Mouse (Mus musculus): ENCODE data around the gene Adamts3. TPM values are rescaled to one million over a fixed set of nuclear protein-coding genes. Genes with fewer than 3 reads are reported as not detected.

The Adamts3 gene
- polyA plus RNA-seq, 1 experiment from 2014 or later: 5.5 TPM

DNA sequence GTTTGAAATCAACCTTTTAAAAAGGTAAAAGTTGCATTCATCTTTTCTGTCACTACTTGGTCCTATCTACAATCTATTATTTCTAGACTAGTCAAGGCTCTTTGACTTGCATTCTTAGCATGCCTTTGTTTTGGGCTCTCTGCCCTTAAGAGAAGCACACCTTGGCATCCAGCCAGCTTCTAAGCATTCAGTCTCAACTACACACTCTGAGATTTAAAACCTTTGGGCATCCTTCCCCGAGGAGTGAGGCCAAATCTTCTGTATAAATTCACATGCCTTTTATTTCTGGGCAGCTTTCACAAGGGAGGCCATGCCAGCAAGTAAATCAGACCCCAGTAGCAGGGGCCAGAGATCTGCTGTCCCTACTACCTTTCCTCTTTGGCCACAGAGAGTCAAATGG is 178.9 kb downstream of the Adamts3 start:
- Histone ChIP-seq H3K9ac (replicated peaks) (no peak overlapping the region), H3K9me3 (replicated peaks) (no peaks in the 10 kb centered on the region), H3K4me3 (replicated peaks) (no peak overlapping the region), H3K4me2 (no peak overlapping the region), H3K36me3 (0 out of 2 replicates have a peak, but pooled peaks cover 3% of the 10 kb centered on the region), H3K27ac (replicated peaks) (0 out of 2 replicates have a peak overlapping the region, but pooled peaks have one; percentile 5), H3K4me1 (peaks cover 8% of the 10 kb centered on the region; the same call in 1 of the 2 replicates), H3K27me3 (replicated peaks) (no peaks in the 10 kb centered on the region)
- 28% methylated on average over 1 of the region's 1 CpGs for WGBS
- ATAC-seq (ENCODE audit: low FRiP score): peak; percentile 67

GRCm38 (mm10) chr5:89701241-89702007 is 181.7 kb downstream of the Adamts3 start:
- Histone ChIP-seq H3K4me1 (peaks cover 8% of the 10 kb centered on the region; the same call in 1 of the 2 replicates), H3K4me2 (no peak overlapping the region; the same call in 1 of the 2 replicates), H3K4me3 (replicated peaks) (no peak overlapping the region), H3K9me3 (replicated peaks) (no peaks in the 10 kb centered on the region), H3K27me3 (replicated peaks) (no peaks in the 10 kb centered on the region), H3K27ac (replicated peaks) (peak overlapping the region; percentile 48), H3K9ac (replicated peaks) (no peak overlapping the region), H3K36me3 (no peaks in the 10 kb centered on the region)
- peak; percentile 88 for ATAC-seq (ENCODE audit: low FRiP score)
- 50% methylated on average over 9 of the region's 9 CpGs for WGBS

GRCm38 (mm10) chr5:89687826-89688225 is 195.3 kb downstream of the Adamts3 start:
- Histone ChIP-seq H3K27ac (replicated peaks) (no peak overlapping the region), H3K4me3 (replicated peaks) (no peak overlapping the region), H3K9me3 (replicated peaks) (no peaks in the 10 kb centered on the region), H3K36me3 (no peaks in the 10 kb centered on the region), H3K4me2 (no peak overlapping the region), H3K4me1 (no peaks in the 10 kb centered on the region), H3K27me3 (replicated peaks) (no peaks in the 10 kb centered on the region), H3K9ac (replicated peaks) (no peak overlapping the region)
- ATAC-seq (ENCODE audit: low FRiP score): no peak
- WGBS: 60% methylated on average over 1 of the region's 1 CpGs

DNA sequence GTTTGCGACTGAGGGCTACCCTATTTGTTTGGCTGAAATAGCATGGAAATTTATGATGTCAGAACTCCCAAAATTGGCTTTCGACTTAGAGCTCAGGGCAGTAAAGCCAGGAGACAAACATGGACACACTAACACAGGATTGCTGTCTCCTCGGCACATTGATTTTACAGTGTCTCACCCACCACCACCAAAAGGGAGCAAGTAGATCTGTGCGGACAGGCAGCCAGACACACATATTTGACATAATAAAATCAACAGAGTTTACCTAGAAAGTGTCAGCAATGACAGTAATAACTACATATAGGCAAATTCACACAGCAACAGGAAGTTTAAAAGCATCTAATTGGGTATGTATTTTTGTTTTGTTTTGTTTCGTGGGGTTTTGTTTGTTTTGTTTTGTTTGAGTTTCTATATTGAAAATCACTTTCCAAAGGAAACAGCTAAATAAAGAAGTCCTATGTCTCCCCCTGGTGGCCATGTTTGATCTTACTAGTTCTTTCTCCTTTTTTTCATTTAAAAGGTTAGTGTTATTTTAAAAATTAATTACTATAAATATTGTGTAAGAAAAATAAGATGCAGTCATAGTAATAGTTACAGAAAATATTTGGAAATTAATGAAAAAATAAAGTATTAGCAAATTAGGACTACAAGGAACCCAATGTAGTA is 203.1 kb downstream of the Adamts3 start:
- H3K4me3 ChIP-seq (replicated peaks): no peak overlapping the region
- H3K27ac ChIP-seq (replicated peaks): no peak overlapping the region
- ATAC-seq (ENCODE audit: low FRiP score): no peak
- WGBS: 50% methylated on average over 5 of the region's 5 CpGs
- H3K9ac ChIP-seq (replicated peaks): no peak overlapping the region
- no peaks in the 10 kb centered on the region for H3K27me3 ChIP-seq (replicated peaks)
- no peaks in the 10 kb centered on the region for H3K9me3 ChIP-seq (replicated peaks)
- H3K4me1 ChIP-seq: no peaks in the 10 kb centered on the region
- H3K36me3 ChIP-seq: no peaks in the 10 kb centered on the region
- no peak overlapping the region for H3K4me2 ChIP-seq

DNA sequence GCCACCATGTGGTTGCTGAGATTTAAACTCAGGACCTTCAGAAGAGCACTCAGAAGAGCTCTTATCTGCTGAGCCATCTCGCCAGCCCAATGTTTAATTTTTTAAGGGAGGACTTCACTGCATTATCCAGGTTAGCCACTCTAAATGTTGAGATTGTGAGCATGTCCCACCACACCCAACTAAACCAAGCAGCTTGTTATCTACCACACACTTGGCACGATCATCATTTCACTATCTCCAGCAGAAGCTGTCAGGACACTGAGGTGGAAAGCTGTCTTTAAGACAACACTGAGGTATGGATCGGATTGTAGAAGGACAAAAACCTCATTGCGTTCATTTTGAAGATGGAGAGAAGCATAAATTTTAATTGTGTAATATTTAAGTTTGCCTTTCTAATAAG is 205.0 kb downstream of the Adamts3 start:
- no peaks in the 10 kb centered on the region for H3K36me3 ChIP-seq
- no peaks in the 10 kb centered on the region for H3K27me3 ChIP-seq (replicated peaks)
- no peak overlapping the region for H3K27ac ChIP-seq (replicated peaks)
- no peak overlapping the region for H3K9ac ChIP-seq (replicated peaks)
- whole genome bisulfite sequencing: 97% methylated on average over 4 of the region's 4 CpGs
- no peaks in the 10 kb centered on the region for H3K9me3 ChIP-seq (replicated peaks)
- H3K4me2 ChIP-seq: no peak overlapping the region
- ATAC-seq (ENCODE audit: low FRiP score): no peak
- H3K4me3 ChIP-seq (replicated peaks): no peak overlapping the region
- no peaks in the 10 kb centered on the region for H3K4me1 ChIP-seq

DNA sequence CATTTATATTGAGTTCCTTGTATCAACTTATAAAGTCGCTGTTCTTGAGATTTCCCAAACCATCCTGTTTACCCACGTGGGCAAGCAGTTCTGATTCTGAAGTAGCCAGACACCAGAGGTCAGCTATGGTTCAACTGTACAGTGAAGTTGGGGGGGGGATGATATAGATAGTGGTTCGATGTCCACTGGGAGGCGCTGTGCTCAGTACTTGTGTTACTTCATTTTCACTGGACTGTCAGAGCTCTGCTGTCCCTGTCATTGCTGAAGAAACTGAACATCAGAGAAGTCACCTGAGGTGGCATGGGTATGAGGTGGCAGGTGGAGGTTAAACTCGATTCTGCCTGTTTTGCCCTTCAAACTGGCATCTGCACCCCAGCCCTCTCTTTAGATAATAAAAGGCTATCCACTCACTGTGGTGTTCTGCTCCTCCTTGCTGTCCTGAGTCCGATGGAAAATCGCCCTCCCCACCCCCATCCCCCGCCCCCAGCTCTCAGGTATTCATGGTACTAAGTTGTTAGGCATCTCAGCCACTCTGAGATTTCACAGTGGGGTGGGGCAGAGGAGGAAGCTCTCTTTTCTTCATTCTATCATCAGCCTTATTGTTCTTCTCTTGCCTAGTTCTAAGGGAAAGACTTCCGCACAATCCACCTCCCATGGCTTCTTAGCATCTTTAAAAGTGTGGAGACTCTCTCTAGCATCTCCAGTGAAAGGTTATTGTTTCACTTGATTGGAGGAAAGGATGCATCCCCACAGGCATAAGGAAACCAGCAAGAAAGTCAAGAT is 208.9 kb downstream of the Adamts3 start:
- Histone ChIP-seq H3K27me3 (replicated peaks) (no peaks in the 10 kb centered on the region), H3K36me3 (no peaks in the 10 kb centered on the region), H3K4me3 (replicated peaks) (no peak overlapping the region), H3K9ac (replicated peaks) (no peak overlapping the region), H3K4me2 (no peak overlapping the region), H3K27ac (replicated peaks) (no peak overlapping the region), H3K4me1 (no peaks in the 10 kb centered on the region), H3K9me3 (replicated peaks) (no peaks in the 10 kb centered on the region)
- 85% methylated on average over 9 of the region's 9 CpGs for WGBS
- ATAC-seq (ENCODE audit: low FRiP score): no peak

- Histone ChIP-seq H3K27me3 (replicated peaks) (no peaks in the 10 kb centered on the region), H3K9me3 (replicated peaks) (no peaks in the 10 kb centered on the region), H3K4me2 (no peak overlapping the region), H3K36me3 (no peaks in the 10 kb centered on the region), H3K4me1 (no peaks in the 10 kb centered on the region), H3K9ac (replicated peaks) (no peak overlapping the region), H3K4me3 (replicated peaks) (no peak overlapping the region), H3K27ac (replicated peaks) (no peak overlapping the region)
- 73% methylated on average over 4 of the region's 4 CpGs for WGBS
- no peak for ATAC-seq (ENCODE audit: low FRiP score)
Measured at GRCm38 (mm10) chr5:89672950-89673349, 210.2 kb downstream of the Adamts3 start.

GRCm38 (mm10) chr5:89654327-89654726 is 228.8 kb downstream of the Adamts3 start:
- H3K27me3 ChIP-seq (replicated peaks): no peaks in the 10 kb centered on the region

DNA sequence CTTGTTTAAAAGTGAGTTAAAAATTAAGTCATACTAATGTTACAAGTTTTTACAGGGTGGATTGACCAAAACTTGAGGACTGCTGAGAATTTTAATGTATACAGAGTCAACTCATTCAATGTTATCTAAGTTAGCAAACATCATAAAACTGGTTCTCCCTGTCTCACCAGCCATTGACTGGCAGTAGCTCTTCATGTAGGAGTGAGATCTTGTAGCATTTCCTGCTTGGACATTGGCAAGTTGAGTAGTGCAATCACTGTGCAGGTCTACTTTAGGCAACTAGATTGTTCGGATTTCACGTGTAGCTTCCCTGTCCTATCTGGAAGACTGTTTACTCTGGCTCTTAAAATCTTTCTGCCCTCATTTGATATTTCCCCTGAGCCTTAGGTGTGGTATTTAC is 229.3 kb downstream of the Adamts3 start:
- H3K9me3 ChIP-seq (replicated peaks): no peaks in the 10 kb centered on the region
- no peak overlapping the region for H3K4me2 ChIP-seq
- H3K4me3 ChIP-seq (replicated peaks): no peak overlapping the region
- no peaks in the 10 kb centered on the region for H3K4me1 ChIP-seq
- H3K36me3 ChIP-seq: no peaks in the 10 kb centered on the region
- no peak for ATAC-seq (ENCODE audit: low FRiP score)
- H3K27me3 ChIP-seq (replicated peaks): no peaks in the 10 kb centered on the region
- no peak overlapping the region for H3K9ac ChIP-seq (replicated peaks)
- no peak overlapping the region for H3K27ac ChIP-seq (replicated peaks)
- WGBS: 93% methylated on average over 2 of the region's 2 CpGs

More at GRCm38 (mm10) chr5:89654327-89654726, 228.8 kb downstream of the Adamts3 start:
- ATAC-seq (ENCODE audit: low FRiP score): no peak
- H3K4me2 ChIP-seq: no peak overlapping the region
- no peak overlapping the region for H3K4me3 ChIP-seq (replicated peaks)
- WGBS: 95% methylated on average over 1 of the region's 1 CpGs
- H3K4me1 ChIP-seq: no peaks in the 10 kb centered on the region
- no peaks in the 10 kb centered on the region for H3K9me3 ChIP-seq (replicated peaks)
- no peak overlapping the region for H3K27ac ChIP-seq (replicated peaks)
- H3K36me3 ChIP-seq: no peaks in the 10 kb centered on the region
- H3K9ac ChIP-seq (replicated peaks): no peak overlapping the region

- Histone ChIP-seq H3K4me3 (replicated peaks) (no peak overlapping the region), H3K4me2 (no peak overlapping the region), H3K4me1 (no peaks in the 10 kb centered on the region), H3K9me3 (replicated peaks) (no peaks in the 10 kb centered on the region), H3K27me3 (replicated peaks) (no peaks in the 10 kb centered on the region), H3K9ac (replicated peaks) (no peak overlapping the region), H3K27ac (replicated peaks) (no peak overlapping the region), H3K36me3 (no peaks in the 10 kb centered on the region)
- no peak for ATAC-seq (ENCODE audit: low FRiP score)
Measured at GRCm38 (mm10) chr5:89646940-89647339, 236.2 kb downstream of the Adamts3 start.

DNA sequence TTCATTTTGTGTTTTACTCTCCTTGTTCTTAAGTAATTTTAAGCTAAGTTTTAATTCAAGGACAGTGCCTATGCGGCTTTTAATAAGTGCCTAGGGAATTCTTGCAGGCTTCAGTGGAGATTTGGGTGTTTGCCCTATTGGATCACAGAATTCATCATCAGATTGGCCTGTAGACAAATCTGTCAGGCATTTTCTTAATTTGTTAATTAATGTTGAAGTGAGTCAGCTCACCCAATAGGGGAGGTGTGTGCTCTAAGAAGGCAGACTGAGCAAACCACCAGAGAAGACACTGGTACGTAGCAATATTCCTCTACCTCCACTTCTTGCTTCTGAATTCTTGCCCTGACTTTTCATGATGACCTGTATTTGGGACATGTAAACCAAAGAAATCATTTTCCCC is 247.7 kb downstream of the Adamts3 start:
- H3K36me3 ChIP-seq: no peaks in the 10 kb centered on the region
- H3K4me1 ChIP-seq: no peaks in the 10 kb centered on the region
- no peak for ATAC-seq (ENCODE audit: low FRiP score)
- no peaks in the 10 kb centered on the region for H3K9me3 ChIP-seq (replicated peaks)
- H3K27me3 ChIP-seq (replicated peaks): no peaks in the 10 kb centered on the region
- H3K27ac ChIP-seq (replicated peaks): no peak overlapping the region
- H3K4me2 ChIP-seq: no peak overlapping the region
- WGBS: 83% methylated on average over 2 of the region's 2 CpGs
- no peak overlapping the region for H3K9ac ChIP-seq (replicated peaks)
- H3K4me3 ChIP-seq (replicated peaks): no peak overlapping the region
